Mouse (Mus musculus) small intestine, adult 2 months (tissue): ENCODE data around the gene Gpatch2.

Experiments
- CTCF ChIP-seq: fragments of 200-500 bp; IDR thresholded peaks from 2 replicates; pipeline ENCODE4 v1.5.1; 2012; ENCODE audit warnings: low read depth, mild to moderate bottlenecking, control low read depth, inconsistent platforms, low read length, moderate library complexity, mixed read lengths; ENCODE audit not compliant: insufficient replicate concordance, insufficient read length; ENCODE audit errors: extremely low read depth
- POLR2A ChIP-seq: fragments of 200-500 bp; IDR thresholded peaks from 2 replicates; pipeline ENCODE4 v1.6.1; 2012; ENCODE audit warnings: low read depth, mild to moderate bottlenecking, control low read depth, inconsistent platforms, low read length, moderate library complexity

- no peak for TF ChIP-seq CTCF
- TF ChIP-seq POLR2A = no peak
Measured at GRCm38 (mm10) chr1:187290186-187290585, 74.9 kb downstream of the Gpatch2 start.
